Mouse (Mus musculus) heart, embryonic 14.5 days (tissue): Measurements from ENCODE around the gene Prkab2. TPM values are rescaled to one million over a fixed set of nuclear protein-coding genes. Genes with fewer than 3 reads are reported as not detected.

Experiments
- ATAC-seq: fragments of 200-750 bp; cut with Nextera tagmentation; 2 replicates; pipeline ENCODE4 v1.8.0; 2017; ENCODE audit warnings: low read depth, moderate TSS enrichment; ENCODE audit not compliant: insufficient number of reproducible peaks, insufficient read depth, low FRiP score
- H3K27ac ChIP-seq, 2 experiments: fragments of 200-500 bp in 1 of 2; fragments of 300-500 bp in 1 of 2; sonication (generic) in 1 of 2; replicated peaks in 1 of 2; 2 replicates each; pipeline ENCODE4 v1.5.1; 2012 to 2014; ENCODE audit warnings: low read depth in 2 of 2, low read length in 2 of 2, control low read depth in 1 of 2, mild to moderate bottlenecking in 1 of 2, mixed read lengths in 1 of 2; ENCODE audit not compliant: control insufficient read depth in 1 of 2, insufficient read depth in 1 of 2
- H3K27me3 ChIP-seq: fragments of 300-500 bp; sonication (generic); 2 replicates; pipeline ENCODE4 v1.6.1; 2014; ENCODE audit warnings: mild to moderate bottlenecking, low read length, control low read depth; ENCODE audit not compliant: control insufficient read depth, insufficient read depth
- H3K36me3 ChIP-seq: fragments of 300-500 bp; sonication (generic); 2 replicates; pipeline ENCODE4 v1.6.1; 2014; ENCODE audit warnings: mild to moderate bottlenecking, control low read depth, low read length, mixed read lengths; ENCODE audit not compliant: control insufficient read depth, insufficient read depth
- H3K4me1 ChIP-seq, 2 experiments: fragments of 200-500 bp in 1 of 2; fragments of 300-500 bp in 1 of 2; sonication (generic) in 1 of 2; 2 replicates each; pipeline ENCODE4 v1.6.1; 2012 to 2014; ENCODE audit warnings: low read length in 2 of 2, control low read depth in 1 of 2, mixed read lengths in 1 of 2; ENCODE audit not compliant: control insufficient read depth in 2 of 2, insufficient read depth in 2 of 2
- H3K4me2 ChIP-seq: fragments of 300-500 bp; sonication (generic); 2 replicates; pipeline ENCODE4 v1.6.1; 2014; ENCODE audit warnings: mild to moderate bottlenecking, low read length
- H3K4me3 ChIP-seq, 2 experiments: fragments of 200-500 bp in 1 of 2; fragments of 300-500 bp in 1 of 2; sonication (generic) in 1 of 2; 2 replicates each; pipeline ENCODE4 v1.5.1; 2012 to 2014; ENCODE audit warnings: low read length in 2 of 2, mild to moderate bottlenecking in 2 of 2, control low read depth in 1 of 2, low read depth in 1 of 2, moderate library complexity in 1 of 2; ENCODE audit not compliant: control insufficient read depth in 1 of 2, insufficient read depth in 1 of 2
- H3K9ac ChIP-seq: fragments of 300-500 bp; sonication (generic); 2 replicates; pipeline ENCODE4 v1.6.1; 2014; ENCODE audit warnings: mild to moderate bottlenecking, low read length
- H3K9me3 ChIP-seq: fragments of 300-500 bp; sonication (generic); 2 replicates; pipeline ENCODE4 v1.6.1; 2016; ENCODE audit warnings: low read length, control low read depth; ENCODE audit not compliant: control insufficient read depth
- WGBS: fragments of 180-500 bp; shearing (Covaris S2); extraction: QIAGEN DNeasy Blood & Tissue Kit; methylation state at CpG from one replicate; pipeline ENCODE4 v1.1.7; 2014; 5-methylcytosine and 5-hydroxymethylcytosine counted together
- polyA plus RNA-seq: library from polyadenylated mRNA; unstranded; fragments of >200 nt; fragmentation: Nextera tagmentation; extraction: Ambion mirVana; gene quantifications from 2 replicates; pipeline ENCODE4 v1.2.1, GENCODE M21; 2014

The Prkab2 gene
- polyA plus RNA-seq, 1 experiment from 2014 or later, result 14.4 TPM

DNA sequence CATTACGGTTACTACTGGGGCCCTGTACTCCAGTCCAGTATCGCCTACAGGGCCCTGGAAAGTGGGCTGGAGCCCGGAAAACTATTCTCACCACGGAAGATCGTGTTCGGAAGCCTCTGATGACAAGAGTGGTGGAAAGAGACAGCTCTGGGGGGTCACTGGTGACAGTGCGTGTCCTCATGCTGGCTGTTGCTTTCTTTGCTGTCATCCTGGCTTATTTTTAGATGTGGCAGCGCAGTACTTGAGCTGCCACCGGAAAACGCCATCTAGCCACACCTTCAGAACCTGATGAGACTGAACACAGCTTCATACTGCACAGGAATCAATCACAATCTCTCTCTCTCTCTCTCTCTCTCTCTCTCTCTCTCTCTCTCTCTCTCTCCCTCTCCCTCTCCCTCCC lies 6.4 kb upstream of the Prkab2 start:
- peak overlapping the region; percentile 64 for H3K9ac ChIP-seq
- ATAC-seq, result peak; percentile 55
- no peaks in the 10 kb centered on the region for H3K36me3 ChIP-seq
- peak overlapping the region; percentile 12 to 16; a peak in 3 of 4 replicates for H3K4me3 ChIP-seq
- no peaks in the 10 kb centered on the region for H3K27me3 ChIP-seq
- H3K9me3 ChIP-seq, result no peaks in the 10 kb centered on the region
- peak overlapping the region; percentile 61 for H3K4me2 ChIP-seq
- peak overlapping the region; percentile 84 to 86 for H3K27ac ChIP-seq
- WGBS, result 24% methylated on average over 10 of the region's 10 CpGs
- peaks cover 12 to 17% of the 10 kb centered on the region in 2 experiments for H3K4me1 ChIP-seq

GRCm38 (mm10) chr3:97653781-97654180 lies 4.2 kb upstream of the Prkab2 start:
- ATAC-seq, result no peak
- Histone ChIP-seq H3K4me3 (no peak overlapping the region), H3K4me2 (no peak overlapping the region), H3K36me3 (no peaks in the 10 kb centered on the region), H3K4me1 (peaks cover 13 to 17% of the 10 kb centered on the region in 2 experiments), H3K9me3 (no peaks in the 10 kb centered on the region), H3K9ac (no peak overlapping the region), H3K27ac (no peak overlapping the region), H3K27me3 (no peaks in the 10 kb centered on the region)
- WGBS, result 88% methylated on average over 5 of the region's 5 CpGs

GRCm38 (mm10) chr3:97654901-97655300 lies 3.1 kb upstream of the Prkab2 start:
- Histone ChIP-seq H3K4me2 (no peak overlapping the region), H3K9ac (no peak overlapping the region), H3K9me3 (no peaks in the 10 kb centered on the region), H3K4me1 (peaks cover 20 to 25% of the 10 kb centered on the region in 2 experiments), H3K27ac (no peak overlapping the region), H3K27me3 (no peaks in the 10 kb centered on the region), H3K36me3 (no peaks in the 10 kb centered on the region), H3K4me3 (no peak overlapping the region)
- ATAC-seq, result no peak
- 84% methylated on average over 8 of the region's 8 CpGs for WGBS

GRCm38 (mm10) chr3:97658426-97659193 lies 617 bp downstream of the Prkab2 start:
- Histone ChIP-seq H3K4me3 (peak overlapping the region; percentile 81 to 84), H3K9me3 (no peaks in the 10 kb centered on the region), H3K4me2 (peak overlapping the region; percentile 80), H3K27ac (peak overlapping the region; percentile 18 to 63; a peak in 3 of 4 replicates), H3K36me3 (peaks cover 13% of the 10 kb centered on the region), H3K27me3 (no peaks in the 10 kb centered on the region), H3K9ac (peak overlapping the region; percentile 84), H3K4me1 (peaks cover 11 to 15% of the 10 kb centered on the region in 2 experiments)
- peak; percentile 76 for ATAC-seq
- under 1% methylated on average over 47 of the region's 50 CpGs for WGBS

DNA sequence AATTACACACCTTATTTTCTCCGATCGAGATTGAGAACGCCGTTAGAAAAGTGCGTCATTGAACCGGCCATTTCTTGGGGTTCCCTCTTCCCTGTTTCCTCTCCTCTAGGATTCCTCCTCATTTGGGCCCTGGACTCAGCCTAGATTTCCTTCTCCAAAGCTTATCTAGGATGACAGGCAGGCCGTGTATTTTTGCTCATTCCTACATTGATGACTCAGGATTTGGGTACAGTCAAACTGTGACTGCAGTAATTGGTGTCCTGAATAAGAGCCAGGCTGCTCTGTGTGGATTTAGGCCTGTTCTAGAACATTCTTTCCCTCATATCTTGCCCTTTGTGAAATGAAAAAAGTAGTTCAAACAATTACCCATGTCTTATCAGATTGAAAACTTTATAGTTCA lies 1.8 kb downstream of the Prkab2 start:
- Histone ChIP-seq H3K27me3 (no peaks in the 10 kb centered on the region), H3K36me3 (peaks cover 25% of the 10 kb centered on the region), H3K4me3 (peak overlapping the region in 1 of 2 experiments; percentile 81; a peak in 2 of 4 replicates), H3K4me1 (peaks cover 11 to 15% of the 10 kb centered on the region in 2 experiments), H3K4me2 (peak overlapping the region; percentile 80), H3K9ac (no peak overlapping the region), H3K27ac (no peak overlapping the region), H3K9me3 (no peaks in the 10 kb centered on the region)
- 76% methylated on average over 7 of the region's 7 CpGs for WGBS
- ATAC-seq, result no peak

- Histone ChIP-seq H3K9ac (no peak overlapping the region), H3K27me3 (no peaks in the 10 kb centered on the region), H3K4me1 (peaks cover 15 to 21% of the 10 kb centered on the region in 2 experiments), H3K27ac (no peak overlapping the region), H3K9me3 (no peaks in the 10 kb centered on the region), H3K4me2 (no peak overlapping the region), H3K4me3 (no peak overlapping the region), H3K36me3 (peaks cover 30% of the 10 kb centered on the region)
- ATAC-seq, result no peak
- WGBS, result 53% methylated on average over 8 of the region's 8 CpGs
Measured at GRCm38 (mm10) chr3:97661206-97661605, 3.2 kb downstream of the Prkab2 start.

- WGBS, result 48% methylated on average over 9 of the region's 9 CpGs
Measured at GRCm38 (mm10) chr3:97665525-97665924, 7.5 kb downstream of the Prkab2 start.

More at GRCm38 (mm10) chr3:97665525-97665924, 7.5 kb downstream of the Prkab2 start:
- Histone ChIP-seq H3K4me2 (no peak overlapping the region), H3K27me3 (no peaks in the 10 kb centered on the region), H3K27ac (peak overlapping the region in 1 of 2 experiments; percentile 35; a peak in 1 of 4 replicates), H3K9ac (no peak overlapping the region), H3K9me3 (no peaks in the 10 kb centered on the region), H3K36me3 (peaks cover 68% of the 10 kb centered on the region), H3K4me3 (no peak overlapping the region), H3K4me1 (peaks cover 21 to 24% of the 10 kb centered on the region in 2 experiments)
- ATAC-seq, result no peak
